Mouse (Mus musculus) stomach, postnatal 0 days (tissue): ENCODE data around the gene Rgs10.

Experiments
- CTCF ChIP-seq: IDR thresholded peaks from 2 replicates; pipeline ENCODE4 v1.5.1; 2016; ENCODE audit warnings: antibody characterized with exemption, low read depth, mild to moderate bottlenecking, moderate library complexity
- EP300 ChIP-seq: optimal IDR thresholded peaks from 2 replicates; pipeline ENCODE3; 2016; ENCODE audit warnings: antibody characterized with exemption

GRCm38 (mm10) chr7:128332896-128333295 lies 85.7 kb downstream of the Rgs10 start:
- TF ChIP-seq CTCF (no peak; the same call in 1 of the 2 replicates), EP300 (no peak)
